Mouse (Mus musculus) midbrain, embryonic 16.5 days (tissue): ENCODE data around the gene Cxcl13. TPM values are rescaled to one million over a fixed set of nuclear protein-coding genes. Genes with fewer than 3 reads are reported as not detected.

Experiments
- ATAC-seq: fragments of 200-750 bp; cut with Nextera tagmentation; 2 replicates; pipeline ENCODE4 v1.8.0; 2017; ENCODE audit warnings: moderate TSS enrichment
- H3K27ac ChIP-seq: fragments of 300-500 bp; sonication (generic); 2 replicates; pipeline ENCODE4 v1.5.1; 2014; ENCODE audit warnings: mild to moderate bottlenecking, low read length, mixed read lengths
- H3K27me3 ChIP-seq: fragments of 300-500 bp; sonication (generic); 2 replicates; pipeline ENCODE4 v1.6.1; 2014; ENCODE audit warnings: low read depth, low read length, mixed read lengths; ENCODE audit not compliant: control insufficient read depth, insufficient read depth
- H3K36me3 ChIP-seq: fragments of 300-500 bp; sonication (generic); 2 replicates; pipeline ENCODE4 v1.6.1; 2014; ENCODE audit warnings: mild to moderate bottlenecking, low read length, moderate library complexity, mixed read lengths; ENCODE audit not compliant: control insufficient read depth, insufficient read depth
- H3K4me1 ChIP-seq: fragments of 300-500 bp; sonication (generic); 2 replicates; pipeline ENCODE4 v1.6.1; 2014; ENCODE audit warnings: mild to moderate bottlenecking, low read length, mixed read lengths; ENCODE audit not compliant: control insufficient read depth, insufficient read depth
- H3K4me2 ChIP-seq: fragments of 300-500 bp; sonication (generic); 2 replicates; pipeline ENCODE4 v1.6.1; 2014; ENCODE audit warnings: mild to moderate bottlenecking, low read length, mixed read lengths
- H3K4me3 ChIP-seq: fragments of 300-500 bp; sonication (generic); 2 replicates; pipeline ENCODE4 v1.5.1; 2014; ENCODE audit warnings: low read depth, mild to moderate bottlenecking, low read length, moderate library complexity, mixed read lengths
- H3K9ac ChIP-seq: fragments of 300-500 bp; sonication (generic); 2 replicates; pipeline ENCODE4 v1.6.1; 2014; ENCODE audit warnings: low read depth, low read length, mixed read lengths
- H3K9me3 ChIP-seq: fragments of 300-500 bp; sonication (generic); replicated peaks from 2 replicates; pipeline ENCODE4 v1.6.1; 2014; ENCODE audit warnings: mild to moderate bottlenecking, low read length, mixed read lengths; ENCODE audit not compliant: control insufficient read depth, poor library complexity, severe bottlenecking
- WGBS: fragments of 180-500 bp; shearing (Covaris S2); extraction: QIAGEN DNeasy Blood & Tissue Kit; methylation state at CpG from one replicate; pipeline ENCODE4 v1.1.7; 2014; 5-methylcytosine and 5-hydroxymethylcytosine counted together
- polyA plus RNA-seq: library from polyadenylated mRNA; unstranded; fragments of >200 nt; fragmentation: Nextera tagmentation; extraction: Ambion mirVana; gene quantifications from 2 replicates; pipeline ENCODE4 v1.2.1, GENCODE M21; 2015

The Cxcl13 gene
- polyA plus RNA-seq = 0.19 and 0.79 TPM in 2 replicates

- no peak within 1 kb of the TSS for H3K27ac ChIP-seq
- H3K27me3 ChIP-seq = no peaks in the 10 kb centered on the region
- no peak within 1 kb of the TSS for H3K4me2 ChIP-seq
- no peaks in the 10 kb centered on the region for H3K9me3 ChIP-seq
- no peak within 1 kb of the TSS for H3K9ac ChIP-seq
- WGBS = 59% methylated on average over 5 of the region's 5 CpGs
- H3K4me3 ChIP-seq = no peak within 1 kb of the TSS
- ATAC-seq = no peak
- H3K4me1 ChIP-seq = no peaks in the 10 kb centered on the region
- no peaks in the 10 kb centered on the region for H3K36me3 ChIP-seq
Observed at GRCm38 (mm10) chr5:95956651-95957050, at the start of gene Cxcl13. Gene Cxcl13, plus strand, starts transcription at chr5:95956951.

- Histone ChIP-seq H3K27me3 (no peaks in the 10 kb centered on the region), H3K9me3 (no peaks in the 10 kb centered on the region), H3K4me2 (no peak overlapping the region), H3K4me1 (no peaks in the 10 kb centered on the region), H3K4me3 (no peak overlapping the region), H3K27ac (no peak overlapping the region), H3K36me3 (no peaks in the 10 kb centered on the region), H3K9ac (no peak overlapping the region)
- no peak for ATAC-seq
- 77% methylated on average over 1 of the region's 1 CpGs for WGBS
Observed at GRCm38 (mm10) chr5:95911006-95911405, 45.7 kb upstream of the Cxcl13 start.

GRCm38 (mm10) chr5:95918491-95918890, 38.3 kb upstream of the Cxcl13 start:
- Histone ChIP-seq H3K27me3 (no peaks in the 10 kb centered on the region), H3K9ac (no peak overlapping the region), H3K4me2 (no peak overlapping the region), H3K9me3 (no peaks in the 10 kb centered on the region), H3K4me3 (no peak overlapping the region), H3K4me1 (no peaks in the 10 kb centered on the region), H3K27ac (no peak overlapping the region), H3K36me3 (no peaks in the 10 kb centered on the region)
- ATAC-seq = no peak
- 87% methylated on average over 6 of the region's 6 CpGs for WGBS

- H3K27me3 ChIP-seq = no peaks in the 10 kb centered on the region
- no peak for ATAC-seq
- H3K4me2 ChIP-seq = no peak overlapping the region
- no peaks in the 10 kb centered on the region for H3K36me3 ChIP-seq
- 76% methylated on average over 6 of the region's 6 CpGs for WGBS
- no peaks in the 10 kb centered on the region for H3K9me3 ChIP-seq
- H3K4me1 ChIP-seq = no peaks in the 10 kb centered on the region
- no peak overlapping the region for H3K4me3 ChIP-seq
- no peak overlapping the region for H3K9ac ChIP-seq
- H3K27ac ChIP-seq = no peak overlapping the region
Observed at GRCm38 (mm10) chr5:95924023-95924422, 32.7 kb upstream of the Cxcl13 start.

GRCm38 (mm10) chr5:95925204-95925930, 31.4 kb upstream of the Cxcl13 start:
- Histone ChIP-seq H3K36me3 (no peaks in the 10 kb centered on the region), H3K9ac (no peak overlapping the region), H3K4me2 (no peak overlapping the region), H3K4me3 (no peak overlapping the region), H3K27me3 (no peaks in the 10 kb centered on the region), H3K27ac (no peak overlapping the region), H3K4me1 (no peaks in the 10 kb centered on the region), H3K9me3 (no peaks in the 10 kb centered on the region)
- ATAC-seq = no peak
- 91% methylated on average over 10 of the region's 10 CpGs for WGBS

- Histone ChIP-seq H3K4me2 (no peak overlapping the region), H3K4me1 (no peaks in the 10 kb centered on the region), H3K27ac (no peak overlapping the region), H3K9ac (no peak overlapping the region), H3K9me3 (no peaks in the 10 kb centered on the region), H3K4me3 (no peak overlapping the region), H3K27me3 (no peaks in the 10 kb centered on the region), H3K36me3 (no peaks in the 10 kb centered on the region)
- 94% methylated on average over 1 of the region's 1 CpGs for WGBS
- ATAC-seq = no peak
Observed at GRCm38 (mm10) chr5:95925931-95926263, 30.9 kb upstream of the Cxcl13 start.

- 82% methylated on average over 5 of the region's 5 CpGs for WGBS
- H3K4me1 ChIP-seq = no peaks in the 10 kb centered on the region
- H3K27ac ChIP-seq = no peak overlapping the region
- H3K9ac ChIP-seq = no peak overlapping the region
- no peak for ATAC-seq
- no peak overlapping the region for H3K4me3 ChIP-seq
- H3K27me3 ChIP-seq = no peaks in the 10 kb centered on the region
- H3K9me3 ChIP-seq = no peaks in the 10 kb centered on the region
- no peak overlapping the region for H3K4me2 ChIP-seq
- H3K36me3 ChIP-seq = no peaks in the 10 kb centered on the region
Observed at GRCm38 (mm10) chr5:95935035-95935434, 21.7 kb upstream of the Cxcl13 start.

GRCm38 (mm10) chr5:95936068-95936467, 20.7 kb upstream of the Cxcl13 start:
- H3K9ac ChIP-seq = no peak overlapping the region
- no peak overlapping the region for H3K4me3 ChIP-seq
- no peak overlapping the region for H3K27ac ChIP-seq
- no peak for ATAC-seq
- 89% methylated on average over 5 of the region's 5 CpGs for WGBS
- H3K27me3 ChIP-seq = no peaks in the 10 kb centered on the region
- no peaks in the 10 kb centered on the region for H3K4me1 ChIP-seq
- H3K4me2 ChIP-seq = no peak overlapping the region
- no peaks in the 10 kb centered on the region for H3K9me3 ChIP-seq
- H3K36me3 ChIP-seq = no peaks in the 10 kb centered on the region

- Histone ChIP-seq H3K27ac (no peak overlapping the region), H3K4me3 (no peak overlapping the region), H3K4me1 (no peaks in the 10 kb centered on the region), H3K4me2 (no peak overlapping the region), H3K9ac (no peak overlapping the region), H3K9me3 (no peaks in the 10 kb centered on the region), H3K27me3 (no peaks in the 10 kb centered on the region), H3K36me3 (no peaks in the 10 kb centered on the region)
- 66% methylated on average over 2 of the region's 2 CpGs for WGBS
- no peak for ATAC-seq
Observed at GRCm38 (mm10) chr5:95937129-95937528, 19.6 kb upstream of the Cxcl13 start.
